Mouse (Mus musculus): ENCODE data around the gene Ripk1. TPM values are rescaled to one million over a fixed set of nuclear protein-coding genes. Genes with fewer than 3 reads are reported as not detected.

Gene Ripk1
- polyA plus RNA-seq, 1 experiment: 4.5 TPM

GRCm38 (mm10) chr13:34038901-34039341, 36.8 kb downstream of the Ripk1 start:
- no peak for DNase-seq (ENCODE audit: low read depth)
- TF ChIP-seq CTCF (IDR thresholded peaks at IDR 0.05; ENCODE audit: borderline replicate concordance, extremely low read depth, insufficient read depth, insufficient read length) (no peak), POLR2A (IDR thresholded peaks at IDR 0.05; ENCODE audit: borderline replicate concordance, extremely low read depth, insufficient read depth, insufficient read length, poor library complexity, severe bottlenecking) (no peak)

- DNase-seq (ENCODE audit: low read depth): no peak
- TF ChIP-seq CTCF (IDR thresholded peaks at IDR 0.05; ENCODE audit: borderline replicate concordance, extremely low read depth, insufficient read depth, insufficient read length) (no peak), POLR2A (IDR thresholded peaks at IDR 0.05; ENCODE audit: borderline replicate concordance, extremely low read depth, insufficient read depth, insufficient read length, poor library complexity, severe bottlenecking) (no peak)
These were observed 37.9 kb downstream of the Ripk1 start for GRCm38 (mm10) chr13:34040091-34040490.

GRCm38 (mm10) chr13:34043716-34044393, 41.7 kb downstream of the Ripk1 start:
- TF ChIP-seq CTCF (IDR thresholded peaks at IDR 0.05; ENCODE audit: borderline replicate concordance, extremely low read depth, insufficient read depth, insufficient read length) (no peak), POLR2A (IDR thresholded peaks at IDR 0.05; ENCODE audit: borderline replicate concordance, extremely low read depth, insufficient read depth, insufficient read length, poor library complexity, severe bottlenecking) (no peak)
- DNase-seq (ENCODE audit: low read depth): no peak

- no peak for DNase-seq (ENCODE audit: low read depth)
- no peak for TF ChIP-seq POLR2A (IDR thresholded peaks at IDR 0.05; ENCODE audit: borderline replicate concordance, extremely low read depth, insufficient read depth, insufficient read length, poor library complexity, severe bottlenecking)
- TF ChIP-seq CTCF (IDR thresholded peaks at IDR 0.05; ENCODE audit: borderline replicate concordance, extremely low read depth, insufficient read depth, insufficient read length): no peak
These were observed 43.5 kb downstream of the Ripk1 start for GRCm38 (mm10) chr13:34045511-34046249.

GRCm38 (mm10) chr13:34046421-34047012, 44.4 kb downstream of the Ripk1 start:
- DNase-seq (ENCODE audit: low read depth): peak; percentile 94
- TF ChIP-seq POLR2A (IDR thresholded peaks at IDR 0.05; ENCODE audit: borderline replicate concordance, extremely low read depth, insufficient read depth, insufficient read length, poor library complexity, severe bottlenecking): no peak
- peak; percentile 89 for TF ChIP-seq CTCF (IDR thresholded peaks at IDR 0.05; ENCODE audit: borderline replicate concordance, extremely low read depth, insufficient read depth, insufficient read length)

- TF ChIP-seq CTCF (IDR thresholded peaks at IDR 0.05; ENCODE audit: borderline replicate concordance, extremely low read depth, insufficient read depth, insufficient read length) (no peak), POLR2A (IDR thresholded peaks at IDR 0.05; ENCODE audit: borderline replicate concordance, extremely low read depth, insufficient read depth, insufficient read length, poor library complexity, severe bottlenecking) (no peak)
These were observed 45.4 kb downstream of the Ripk1 start for GRCm38 (mm10) chr13:34047526-34047925.

GRCm38 (mm10) chr13:34050479-34050878, 48.3 kb downstream of the Ripk1 start:
- no peak for TF ChIP-seq CTCF (IDR thresholded peaks at IDR 0.05; ENCODE audit: borderline replicate concordance, extremely low read depth, insufficient read depth, insufficient read length)
- no peak for TF ChIP-seq POLR2A (IDR thresholded peaks at IDR 0.05; ENCODE audit: borderline replicate concordance, extremely low read depth, insufficient read depth, insufficient read length, poor library complexity, severe bottlenecking)
- no peak for DNase-seq (ENCODE audit: low read depth)

More at GRCm38 (mm10) chr13:34047526-34047925, 45.4 kb downstream of the Ripk1 start:
- DNase-seq (ENCODE audit: low read depth): no peak

GRCm38 (mm10) chr13:34051692-34052091, 49.5 kb downstream of the Ripk1 start:
- DNase-seq (ENCODE audit: low read depth): no peak
- no peak for TF ChIP-seq CTCF (IDR thresholded peaks at IDR 0.05; ENCODE audit: borderline replicate concordance, extremely low read depth, insufficient read depth, insufficient read length)
- TF ChIP-seq POLR2A (IDR thresholded peaks at IDR 0.05; ENCODE audit: borderline replicate concordance, extremely low read depth, insufficient read depth, insufficient read length, poor library complexity, severe bottlenecking): no peak

GRCm38 (mm10) chr13:34053673-34054282, 51.6 kb downstream of the Ripk1 start:
- no peak for TF ChIP-seq POLR2A (IDR thresholded peaks at IDR 0.05; ENCODE audit: borderline replicate concordance, extremely low read depth, insufficient read depth, insufficient read length, poor library complexity, severe bottlenecking)
- TF ChIP-seq CTCF (IDR thresholded peaks at IDR 0.05; ENCODE audit: borderline replicate concordance, extremely low read depth, insufficient read depth, insufficient read length): no peak

GRCm38 (mm10) chr13:34054391-34054790, 52.2 kb downstream of the Ripk1 start:
- no peak for DNase-seq (ENCODE audit: low read depth)
- TF ChIP-seq CTCF (IDR thresholded peaks at IDR 0.05; ENCODE audit: borderline replicate concordance, extremely low read depth, insufficient read depth, insufficient read length) (no peak), POLR2A (IDR thresholded peaks at IDR 0.05; ENCODE audit: borderline replicate concordance, extremely low read depth, insufficient read depth, insufficient read length, poor library complexity, severe bottlenecking) (no peak)

More at GRCm38 (mm10) chr13:34053673-34054282, 51.6 kb downstream of the Ripk1 start:
- no peak for DNase-seq (ENCODE audit: low read depth)

GRCm38 (mm10) chr13:34054983-34055382, 52.8 kb downstream of the Ripk1 start:
- TF ChIP-seq CTCF (IDR thresholded peaks at IDR 0.05; ENCODE audit: borderline replicate concordance, extremely low read depth, insufficient read depth, insufficient read length) (no peak), POLR2A (IDR thresholded peaks at IDR 0.05; ENCODE audit: borderline replicate concordance, extremely low read depth, insufficient read depth, insufficient read length, poor library complexity, severe bottlenecking) (no peak)
- no peak for DNase-seq (ENCODE audit: low read depth)

Data from brain, embryonic 14.5 days (tissue).